Mouse (Mus musculus) stomach, embryonic 14.5 days (tissue): ENCODE results near the gene Lrrc57. TPM values are rescaled to one million over a fixed set of nuclear protein-coding genes. Genes with fewer than 3 reads are reported as not detected.

ENCODE experiments used
- ATAC-seq: fragments of 200-750 bp; cut with Nextera tagmentation; 2 replicates; pipeline ENCODE4 v1.8.0; 2017; ENCODE audit warnings: low read depth, moderate TSS enrichment; ENCODE audit not compliant: insufficient number of reproducible peaks, insufficient read depth, low FRiP score
- H3K27ac ChIP-seq: fragments of 300-500 bp; sonication (generic); 2 replicates; pipeline ENCODE4 v1.5.1; 2014; ENCODE audit warnings: mild to moderate bottlenecking, low read length, moderate library complexity, mixed read lengths
- H3K27me3 ChIP-seq: fragments of 300-500 bp; sonication (generic); 2 replicates; pipeline ENCODE4 v1.6.1; 2014; ENCODE audit warnings: low read length, control low read depth, mixed read lengths; ENCODE audit not compliant: control insufficient read depth, insufficient read depth
- H3K36me3 ChIP-seq: fragments of 300-500 bp; sonication (generic); 2 replicates; pipeline ENCODE4 v1.6.1; 2014; ENCODE audit warnings: mild to moderate bottlenecking, control low read depth, low read length, moderate library complexity, mixed read lengths; ENCODE audit not compliant: control insufficient read depth, insufficient read depth
- H3K4me1 ChIP-seq: fragments of 300-500 bp; sonication (generic); 2 replicates; pipeline ENCODE4 v1.6.1; 2014; ENCODE audit warnings: low read length, control low read depth, mixed read lengths; ENCODE audit not compliant: control insufficient read depth, insufficient read depth
- H3K4me2 ChIP-seq: fragments of 300-500 bp; sonication (generic); replicated peaks from 2 replicates; pipeline ENCODE4 v1.6.1; 2014; ENCODE audit warnings: low read depth, low read length, control low read depth
- H3K4me3 ChIP-seq: fragments of 300-500 bp; sonication (generic); 2 replicates; pipeline ENCODE4 v1.5.1; 2014; ENCODE audit warnings: low read depth, low read length, control low read depth
- H3K9ac ChIP-seq: fragments of 300-500 bp; sonication (generic); replicated peaks from 2 replicates; pipeline ENCODE4 v1.6.1; 2014; ENCODE audit warnings: low read depth, mild to moderate bottlenecking, control low read depth, low read length, moderate library complexity, mixed read lengths
- H3K9me3 ChIP-seq: fragments of 300-500 bp; sonication (generic); 2 replicates; pipeline ENCODE4 v1.6.1; 2016; ENCODE audit warnings: low read depth, low read length, control low read depth; ENCODE audit not compliant: control insufficient read depth
- WGBS: fragments of 180-500 bp; shearing (Covaris S2); extraction: QIAGEN DNeasy Blood & Tissue Kit; methylation state at CpG from one replicate; pipeline ENCODE4 v1.1.7; 2014; 5-methylcytosine and 5-hydroxymethylcytosine counted together
- polyA plus RNA-seq: library from polyadenylated mRNA; unstranded; fragments of >200 nt; fragmentation: Nextera tagmentation; extraction: Ambion mirVana; gene quantifications from 2 replicates; pipeline ENCODE4 v1.2.1, GENCODE M21; 2014

Lrrc57 gene
- polyA plus RNA-seq, 1 experiment from 2014 or later, result 20.1 TPM

GRCm38 (mm10) chr2:120643836-120644235, 34.5 kb upstream of the Lrrc57 start:
- Histone ChIP-seq H3K27me3 (no peaks in the 10 kb centered on the region), H3K9me3 (no peaks in the 10 kb centered on the region), H3K4me3 (no peak overlapping the region), H3K4me1 (no peaks in the 10 kb centered on the region), H3K4me2 (no peak overlapping the region), H3K27ac (no peak overlapping the region), H3K9ac (no peak overlapping the region), H3K36me3 (no peaks in the 10 kb centered on the region)
- WGBS, result 71% methylated on average over 7 of the region's 7 CpGs
- ATAC-seq, result no peak

- H3K4me2 ChIP-seq, result no peak overlapping the region
- no peaks in the 10 kb centered on the region for H3K9me3 ChIP-seq
- WGBS, result 82% methylated on average over 8 of the region's 8 CpGs
- H3K4me1 ChIP-seq, result no peaks in the 10 kb centered on the region
- H3K4me3 ChIP-seq, result no peak overlapping the region
- no peak overlapping the region for H3K27ac ChIP-seq
- H3K36me3 ChIP-seq, result no peaks in the 10 kb centered on the region
- no peak for ATAC-seq
- no peaks in the 10 kb centered on the region for H3K27me3 ChIP-seq
- H3K9ac ChIP-seq, result no peak overlapping the region
Measured at GRCm38 (mm10) chr2:120640835-120641234, 31.5 kb upstream of the Lrrc57 start.

GRCm38 (mm10) chr2:120631957-120632356, 22.6 kb upstream of the Lrrc57 start:
- Histone ChIP-seq H3K27ac (no peak overlapping the region), H3K9ac (no peak overlapping the region), H3K27me3 (no peaks in the 10 kb centered on the region), H3K4me2 (no peak overlapping the region), H3K36me3 (peaks cover 2% of the 10 kb centered on the region; the same call in 1 of the 2 replicates), H3K9me3 (no peaks in the 10 kb centered on the region), H3K4me1 (0 out of 2 replicates have a peak, but pooled peaks cover 2% of the 10 kb centered on the region), H3K4me3 (no peak overlapping the region)
- WGBS, result 71% methylated on average over 4 of the region's 4 CpGs
- no peak for ATAC-seq

DNA sequence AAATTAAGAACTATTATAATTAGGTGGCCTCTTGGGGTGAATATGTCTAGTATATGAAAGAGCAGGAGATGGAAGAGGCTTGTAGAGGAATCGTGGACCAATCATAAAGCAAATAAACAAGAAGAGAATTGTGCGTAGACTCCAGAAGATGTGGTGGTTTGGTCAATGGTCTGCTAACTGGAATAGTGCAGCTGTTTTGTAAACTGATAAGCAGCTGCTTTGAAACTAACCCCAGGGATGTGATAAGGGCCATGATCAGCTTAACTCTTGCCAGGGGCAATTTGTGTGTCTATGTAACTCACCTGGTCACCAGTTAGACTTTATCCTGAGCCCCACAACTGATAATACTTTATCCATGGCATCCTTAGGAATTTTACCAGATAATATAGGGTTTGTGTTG, 22.2 kb upstream of the Lrrc57 start:
- Histone ChIP-seq H3K4me1 (0 out of 2 replicates have a peak, but pooled peaks cover 2% of the 10 kb centered on the region), H3K27ac (no peak overlapping the region), H3K9me3 (no peaks in the 10 kb centered on the region), H3K4me3 (no peak overlapping the region), H3K27me3 (no peaks in the 10 kb centered on the region), H3K4me2 (no peak overlapping the region), H3K36me3 (peaks cover 2% of the 10 kb centered on the region; the same call in 1 of the 2 replicates), H3K9ac (no peak overlapping the region)
- ATAC-seq, result no peak
- WGBS, result 73% methylated on average over 2 of the region's 2 CpGs

GRCm38 (mm10) chr2:120630655-120631054, 21.3 kb upstream of the Lrrc57 start:
- no peaks in the 10 kb centered on the region for H3K27me3 ChIP-seq
- 63% methylated on average over 2 of the region's 2 CpGs for WGBS
- H3K4me1 ChIP-seq, result 0 out of 2 replicates have a peak, but pooled peaks cover 2% of the 10 kb centered on the region
- H3K36me3 ChIP-seq, result peaks cover 2% of the 10 kb centered on the region; the same call in 1 of the 2 replicates
- no peaks in the 10 kb centered on the region for H3K9me3 ChIP-seq
- no peak for ATAC-seq
- H3K27ac ChIP-seq, result no peak overlapping the region
- no peak overlapping the region for H3K4me3 ChIP-seq
- 0 out of 2 replicates have a peak overlapping the region, but pooled peaks have one; percentile 6 for H3K4me2 ChIP-seq
- no peak overlapping the region for H3K9ac ChIP-seq

DNA sequence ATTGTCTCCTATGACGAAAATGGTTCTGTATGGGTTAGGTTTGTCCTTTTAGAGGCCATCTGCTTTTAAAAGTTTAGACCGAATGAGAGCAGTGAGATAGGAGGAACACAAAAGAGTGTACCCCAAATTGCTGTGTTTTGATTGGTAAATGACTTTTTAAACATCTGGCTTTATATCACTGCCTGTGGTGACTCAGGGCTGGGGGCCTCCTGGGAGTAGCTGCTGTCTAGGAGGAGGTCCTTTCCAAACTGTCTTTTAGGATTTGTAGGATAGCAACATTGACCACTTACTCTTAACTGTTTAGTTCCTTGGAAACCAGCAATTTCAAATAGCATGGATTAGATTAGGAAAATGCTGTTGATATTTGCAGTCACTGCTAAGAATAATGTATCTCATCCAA, 20.9 kb upstream of the Lrrc57 start:
- no peaks in the 10 kb centered on the region for H3K27me3 ChIP-seq
- no peaks in the 10 kb centered on the region for H3K9me3 ChIP-seq
- 0 out of 2 replicates have a peak, but pooled peaks cover 2% of the 10 kb centered on the region for H3K4me1 ChIP-seq
- WGBS, result 73% methylated on average over 2 of the region's 2 CpGs
- H3K36me3 ChIP-seq, result peaks cover 2% of the 10 kb centered on the region; the same call in 1 of the 2 replicates
- peak overlapping the region; percentile 74; the same call in 1 of the 2 replicates for H3K4me2 ChIP-seq
- no peak for ATAC-seq
- H3K27ac ChIP-seq, result no peak overlapping the region
- no peak overlapping the region for H3K4me3 ChIP-seq
- no peak overlapping the region for H3K9ac ChIP-seq

GRCm38 (mm10) chr2:120628886-120629735, 19.8 kb upstream of the Lrrc57 start, which contains the start of gene Stard9:
Gene Stard9 (plus strand): TSS chr2:120629121.
- 0 out of 2 replicates have a peak, but pooled peaks cover 2% of the 10 kb centered on the region for H3K36me3 ChIP-seq
- peak; percentile 100 for ATAC-seq
- peak within 1 kb of the TSS; percentile 52 for H3K9ac ChIP-seq
- no peak within 1 kb of the TSS for H3K27ac ChIP-seq
- H3K9me3 ChIP-seq, result no peaks in the 10 kb centered on the region
- WGBS, result 3% methylated on average over 36 of the region's 36 CpGs
- 0 out of 2 replicates have a peak, but pooled peaks cover 2% of the 10 kb centered on the region for H3K4me1 ChIP-seq
- H3K4me2 ChIP-seq, result peak within 1 kb of the TSS; percentile 74
- peak within 1 kb of the TSS; percentile 48 for H3K4me3 ChIP-seq
- no peaks in the 10 kb centered on the region for H3K27me3 ChIP-seq

GRCm38 (mm10) chr2:120628076-120628865, 19.0 kb upstream of the Lrrc57 start:
- Histone ChIP-seq H3K9me3 (no peaks in the 10 kb centered on the region), H3K27ac (no peak overlapping the region), H3K4me1 (0 out of 2 replicates have a peak, but pooled peaks cover 2% of the 10 kb centered on the region), H3K4me2 (peak overlapping the region; percentile 29), H3K27me3 (no peaks in the 10 kb centered on the region), H3K4me3 (peak overlapping the region; percentile 48), H3K9ac (no peak overlapping the region), H3K36me3 (0 out of 2 replicates have a peak, but pooled peaks cover 2% of the 10 kb centered on the region)
- 25% methylated on average over 10 of the region's 10 CpGs for WGBS
- ATAC-seq, result peak; percentile 8; the same call in 1 of the 2 replicates
